Mouse (Mus musculus): Measurements from ENCODE around the gene Ppp6r1.

Gene Ppp6r1

DNA sequence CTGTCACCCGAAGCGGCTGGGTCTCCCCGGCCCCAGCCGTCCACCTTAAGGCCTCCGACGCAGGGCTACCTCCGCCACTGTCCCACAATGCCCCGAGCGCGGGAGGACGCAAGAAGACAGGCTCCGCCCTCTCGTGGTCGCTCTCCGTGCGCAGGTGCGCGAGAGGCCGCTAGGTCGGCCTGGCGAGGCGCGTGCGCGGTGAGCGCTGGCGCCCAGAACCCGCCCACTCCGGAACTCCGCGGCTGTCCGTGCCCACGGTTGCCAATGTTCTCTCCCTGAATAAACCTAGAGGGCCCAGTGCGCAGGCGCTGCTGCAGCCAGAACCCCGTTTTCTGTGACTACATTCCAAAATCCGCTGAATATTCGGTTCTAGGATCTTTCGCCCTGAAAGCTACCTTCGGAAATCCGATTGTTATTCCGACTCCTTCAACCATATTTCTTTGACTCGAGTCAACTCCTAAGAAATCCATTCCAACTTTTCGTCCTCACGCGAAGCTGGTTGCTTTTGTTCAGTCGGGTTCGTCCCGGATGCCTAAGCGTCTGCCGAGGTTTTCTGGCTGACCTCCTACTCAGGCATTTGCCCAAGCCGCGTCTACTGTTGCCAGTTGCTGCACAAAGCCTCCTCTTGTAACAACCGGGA is at the start of gene Ppp6r1:
Gene Ppp6r1 (minus strand): TSS at position 108 of the 640 bp plus-strand sequence.
- DNase-seq = peak; percentile 97

- peak; percentile 50 for DNase-seq
Measured at GRCm38 (mm10) chr7:4705098-4705497, 46.3 kb upstream of the Ppp6r1 start.

- DNase-seq = no peak
Measured at GRCm38 (mm10) chr7:4703195-4703594, 44.4 kb upstream of the Ppp6r1 start.

DNA sequence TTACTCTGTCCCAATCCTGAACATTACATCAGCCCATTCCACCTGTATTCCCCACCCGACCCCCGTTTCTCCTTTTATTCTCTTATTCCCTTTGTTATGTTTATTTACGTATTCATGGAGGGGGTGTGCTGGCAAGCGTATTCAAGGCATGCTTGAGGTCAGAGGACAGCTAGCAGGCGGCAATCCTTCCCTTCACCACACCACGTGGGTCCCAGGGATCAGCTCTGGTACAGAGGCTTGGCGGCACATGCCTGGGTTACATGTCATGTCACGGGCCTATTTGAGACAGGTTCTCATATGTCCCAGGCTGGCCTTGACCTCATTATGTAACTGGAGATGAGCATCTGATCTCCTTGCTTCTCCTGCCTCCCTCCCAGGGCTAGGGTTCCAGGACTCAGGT is 43.5 kb upstream of the Ppp6r1 start:
- no peak for DNase-seq

DNA sequence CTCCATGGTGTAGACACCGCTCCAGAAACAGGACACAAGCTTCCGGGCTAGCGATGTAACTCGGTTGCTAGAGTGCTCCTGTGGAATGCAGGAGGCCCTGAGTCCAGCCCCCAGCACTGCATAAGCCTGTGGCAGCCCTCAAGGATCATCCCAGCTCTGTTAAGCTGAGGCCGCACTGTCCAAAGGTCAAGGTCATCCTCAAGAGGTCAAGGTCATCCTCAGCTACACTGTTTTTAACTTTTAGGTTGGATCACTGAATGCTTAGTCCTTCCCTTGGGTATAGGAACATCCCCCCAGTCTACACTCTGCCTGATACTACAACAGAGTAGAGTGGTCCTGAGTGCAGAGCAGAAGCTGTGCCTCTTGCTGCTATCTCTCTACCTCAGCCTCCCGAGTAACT is 34.2 kb upstream of the Ppp6r1 start:
- DNase-seq = no peak

- DNase-seq = peak; percentile 12
Measured at GRCm38 (mm10) chr7:4690951-4691653, 32.3 kb upstream of the Ppp6r1 start.

DNA sequence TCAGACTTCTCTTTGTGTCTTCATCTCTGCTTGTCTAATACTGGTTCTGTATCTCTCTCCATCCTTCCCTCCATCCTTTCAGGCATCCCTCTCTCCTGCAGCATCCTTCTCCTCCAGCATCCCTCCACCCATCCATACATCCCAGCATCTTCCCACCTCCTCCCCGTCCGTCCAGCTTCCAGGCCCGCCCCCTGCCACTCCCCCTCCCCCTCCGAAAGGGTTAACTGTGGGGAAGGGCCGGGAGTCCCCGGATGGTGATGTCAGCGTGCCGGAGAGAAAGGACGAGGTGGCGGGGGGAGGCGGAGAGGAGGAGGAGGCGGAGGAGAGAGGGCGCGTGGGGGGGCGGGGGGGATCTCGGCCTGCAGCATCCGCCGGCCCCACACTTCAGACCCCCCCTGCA is 31.6 kb upstream of the Ppp6r1 start, which contains the start of gene Brsk1:
Gene Brsk1 (plus strand): TSS at position 218 of the 400 bp plus-strand sequence.
- DNase-seq = peak; percentile 62

- DNase-seq = peak; percentile 99
Measured at GRCm38 (mm10) chr7:4684632-4685417, 26.0 kb upstream of the Ppp6r1 start, which contains the start of gene Hspbp1. Hspbp1 (minus strand) TSS chr7:4685068.

- peak; percentile 46 for DNase-seq
Measured at GRCm38 (mm10) chr7:4684203-4684602, 25.4 kb upstream of the Ppp6r1 start.

- DNase-seq = no peak
Measured at GRCm38 (mm10) chr7:4683307-4683706, 24.5 kb upstream of the Ppp6r1 start.

GRCm38 (mm10) chr7:4675200-4675599 is 16.4 kb upstream of the Ppp6r1 start:
- DNase-seq = no peak

- DNase-seq = peak; percentile 37
Measured at GRCm38 (mm10) chr7:4674114-4674731, 15.4 kb upstream of the Ppp6r1 start.

GRCm38 (mm10) chr7:4671956-4672355 is 13.1 kb upstream of the Ppp6r1 start:
- DNase-seq = no peak

DNA sequence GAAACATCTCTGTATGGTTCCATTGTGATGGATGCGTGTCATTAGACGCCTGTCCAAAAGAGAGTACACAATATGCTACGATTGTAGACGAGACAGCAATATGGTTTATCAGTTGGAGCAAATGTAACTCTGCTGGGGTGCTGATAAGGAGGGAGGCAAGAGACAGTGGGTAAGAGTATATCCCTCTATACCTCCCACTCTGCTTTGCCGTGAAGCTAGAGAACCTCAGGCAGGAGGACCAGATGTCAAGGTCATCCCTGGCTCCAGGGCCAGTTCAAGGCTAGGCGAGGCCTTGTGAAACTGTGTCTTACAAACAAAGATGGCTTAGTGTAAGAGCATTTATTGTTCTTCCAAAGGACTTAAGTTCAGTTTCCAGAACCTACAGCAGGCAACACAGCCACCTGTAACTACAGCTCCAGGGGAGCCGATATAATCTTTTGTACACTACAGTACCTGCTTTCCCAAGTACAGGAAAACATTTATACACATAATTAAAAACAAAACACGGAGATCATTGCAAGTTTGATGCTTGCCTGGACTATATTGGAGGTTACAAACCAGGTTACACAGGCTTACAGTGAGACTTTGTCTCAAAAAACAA is 11.9 kb upstream of the Ppp6r1 start:
- no peak for DNase-seq

GRCm38 (mm10) chr7:4669156-4669555 is 10.3 kb upstream of the Ppp6r1 start:
- no peak for DNase-seq

- DNase-seq = no peak
Measured at GRCm38 (mm10) chr7:4668506-4668905, 9.7 kb upstream of the Ppp6r1 start.

DNA sequence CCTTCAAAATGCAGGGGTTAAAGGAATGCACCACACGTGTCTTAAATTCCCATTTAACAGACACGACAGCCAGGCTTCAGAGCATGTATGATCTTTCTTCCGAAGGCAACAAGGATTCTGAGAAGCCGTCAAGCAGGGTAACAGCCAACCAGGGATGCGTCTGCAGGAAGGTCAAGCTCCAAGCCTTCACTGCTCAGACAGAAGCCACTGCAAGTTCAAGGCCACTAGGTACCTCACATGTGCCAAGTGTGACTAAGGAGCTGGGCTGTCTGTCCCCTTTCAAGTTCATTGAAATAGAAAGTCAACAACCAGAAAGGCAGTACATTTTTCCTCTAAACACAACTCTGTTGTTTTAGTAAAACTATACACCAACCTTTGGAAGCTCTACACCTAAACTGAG is 8.1 kb upstream of the Ppp6r1 start:
- no peak for DNase-seq

DNA sequence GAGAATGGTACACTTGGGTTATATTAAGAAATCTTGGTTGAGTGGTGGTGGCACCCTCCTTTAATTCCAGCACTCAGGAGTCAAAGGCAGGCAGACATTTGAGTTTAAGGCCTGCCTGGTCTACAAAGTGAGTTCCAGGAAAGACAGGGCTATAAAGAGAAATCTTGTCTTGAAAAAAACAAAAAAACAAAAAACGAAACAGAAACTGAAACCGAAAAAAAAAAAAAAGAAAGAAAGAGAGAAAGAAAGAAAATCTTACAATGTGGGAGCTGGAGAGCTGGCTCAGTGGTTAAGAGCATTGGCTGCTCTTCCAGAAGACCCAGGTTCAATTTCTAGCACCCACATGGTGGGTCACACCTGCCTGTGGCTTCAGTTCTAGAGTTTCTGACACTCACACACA is 4.9 kb upstream of the Ppp6r1 start:
- no peak for DNase-seq

DNA sequence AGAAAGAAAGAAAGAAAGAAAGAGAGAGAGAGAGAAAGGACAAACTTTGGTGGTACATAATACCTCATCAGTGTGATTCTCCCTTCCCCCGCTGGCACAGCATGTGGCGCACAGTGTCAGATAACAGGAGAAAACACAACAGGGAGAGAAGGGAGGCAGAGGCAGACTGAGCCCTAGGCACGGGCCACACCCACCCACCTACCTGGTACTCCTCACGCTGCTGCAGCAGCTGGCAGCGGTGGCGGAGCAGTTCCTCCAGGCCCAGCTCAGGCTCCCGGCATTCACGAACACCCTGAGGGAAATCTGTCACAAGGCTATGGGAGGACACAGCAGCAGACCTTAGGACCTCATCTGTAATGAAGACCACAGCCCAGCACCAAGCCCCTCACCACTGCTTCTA is 4.4 kb upstream of the Ppp6r1 start:
- no peak for DNase-seq

GRCm38 (mm10) chr7:4659911-4660443 is 1.2 kb upstream of the Ppp6r1 start:
- no peak for DNase-seq

DNA sequence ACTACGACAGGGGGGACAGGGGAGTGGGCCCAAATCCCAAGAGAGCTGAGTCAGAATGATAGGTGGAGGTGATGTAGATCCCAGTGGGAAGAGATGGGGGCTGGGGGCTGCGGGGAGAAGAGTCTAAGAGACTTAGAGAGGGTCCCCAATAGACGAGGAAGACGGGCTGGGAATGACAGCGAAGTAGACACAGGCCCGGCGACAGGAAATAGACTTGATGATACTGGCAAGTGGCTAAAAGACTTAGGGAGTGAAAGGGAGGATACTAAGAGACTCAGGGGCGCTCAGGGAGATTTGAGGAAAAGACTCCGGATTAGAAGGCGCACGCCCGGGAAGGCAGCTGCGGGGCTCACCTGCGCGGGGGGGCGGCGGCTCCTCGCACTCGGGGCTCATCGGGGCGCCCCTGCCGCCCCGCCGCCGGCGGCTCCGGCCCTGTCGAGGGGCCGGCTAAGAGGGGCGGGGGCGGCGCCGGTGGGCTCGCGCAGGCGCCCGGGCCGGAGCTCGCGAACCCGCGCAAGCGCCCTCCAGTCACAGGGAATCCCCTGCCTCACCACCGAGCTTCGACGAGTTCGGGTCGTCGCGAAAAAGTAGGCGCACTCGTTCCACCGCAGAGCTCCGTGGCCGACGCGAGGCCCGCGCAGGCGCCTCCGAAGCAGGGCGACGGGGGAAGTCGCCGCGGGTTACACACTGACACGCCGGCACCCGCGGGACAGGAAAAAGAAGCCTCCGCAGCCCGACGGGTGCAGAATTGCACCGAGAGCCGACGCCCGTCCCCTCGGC is 501 bp downstream of the Ppp6r1 start:
- no peak for DNase-seq

All from thymus, postnatal 4 days (tissue).